Mouse (Mus musculus) liver, embryonic 12.5 days (tissue): ENCODE data around the gene Toe1. TPM values are rescaled to one million over a fixed set of nuclear protein-coding genes. Genes with fewer than 3 reads are reported as not detected.

Source experiments
- polyA plus RNA-seq: library from polyadenylated mRNA; unstranded; fragments of >200 nt; fragmentation: Nextera tagmentation; extraction: Ambion mirVana; gene quantifications from 2 replicates; pipeline ENCODE4 v1.2.1, GENCODE M21; 2016

Gene Toe1
- polyA plus RNA-seq, 1 experiment from 2014 or later = 22.9 TPM

Other genes starting within 250 kb of the Toe1 start
- gene Gpbp1l1, start 250.0 kb downstream of the Toe1 start, polyA plus RNA-seq = 19.0 and 19.4 TPM in 2 replicates
- gene Ccdc17, start 211.0 kb downstream of the Toe1 start, polyA plus RNA-seq = 1.5 and 1.9 TPM in 2 replicates
- 95.8 and 97.3 TPM in 2 replicates for gene Nasp, start 179.7 kb downstream of the Toe1 start, polyA plus RNA-seq
- gene Akr1a1, start 156.0 kb downstream of the Toe1 start, polyA plus RNA-seq = 281 and 287 TPM in 2 replicates
- gene Prdx1, start 122.1 kb downstream of the Toe1 start, polyA plus RNA-seq = 916 and 985 TPM in 2 replicates
- 17.5 and 18.9 TPM in 2 replicates for gene Mmachc, start 99.2 kb downstream of the Toe1 start, polyA plus RNA-seq
- gene Ccdc163, start 99.1 kb downstream of the Toe1 start, polyA plus RNA-seq = 17.3 and 17.5 TPM in 2 replicates
- gene Tesk2, start 86.7 kb downstream of the Toe1 start, polyA plus RNA-seq = 2.2 and 2.6 TPM in 2 replicates
- gene Mutyh, start 83 bp upstream of the Toe1 start, polyA plus RNA-seq = 4.8 and 6.2 TPM in 2 replicates
- 0.49 and 0.75 TPM in 2 replicates for gene Hpdl, start 14.1 kb upstream of the Toe1 start, polyA plus RNA-seq
- gene Zswim5, start 69.7 kb upstream of the Toe1 start, polyA plus RNA-seq = 0.10 and 0.15 TPM in 2 replicates
- 547 and 565 TPM in 2 replicates for gene Urod, start 186.8 kb upstream of the Toe1 start, polyA plus RNA-seq
- gene Hectd3, start 187.7 kb upstream of the Toe1 start, polyA plus RNA-seq = 11.8 TPM in 2 replicates
- gene Eif2b3, start 211.8 kb upstream of the Toe1 start, polyA plus RNA-seq = 55.2 and 55.3 TPM in 2 replicates